Mouse (Mus musculus): ENCODE data around the gene Ehd3. TPM values are rescaled to one million over a fixed set of nuclear protein-coding genes. Genes with fewer than 3 reads are reported as not detected.
A peak's percentile ranks its signal among the peaks of the same experiment; 100 is the strongest.

Ehd3 gene
- total and polyA plus RNA-seq, 2 experiments from 2014 or later: 27.6 to 46.5 TPM

DNA sequence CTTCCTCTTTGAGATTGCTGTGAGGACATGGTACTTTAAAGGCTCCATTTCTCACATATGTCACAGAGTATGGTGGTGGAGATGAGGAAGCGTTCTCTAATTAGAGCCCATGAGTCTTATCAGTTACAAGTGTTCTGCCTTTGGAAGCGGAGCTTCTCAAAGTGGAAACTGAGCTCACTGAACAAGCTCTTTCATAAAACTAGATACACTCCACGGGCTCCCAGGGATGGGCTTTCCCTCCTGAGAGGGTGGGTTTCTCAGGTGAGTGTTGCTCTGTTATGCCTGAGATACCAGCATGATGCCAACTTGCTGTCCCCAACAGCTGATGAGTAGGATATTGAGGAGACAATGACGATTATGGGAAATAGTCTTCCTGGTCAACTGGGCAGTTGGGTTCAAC is 6.2 kb upstream of the Ehd3 start:
- H3K9ac ChIP-seq (replicated peaks; ENCODE audit: low read length, poor library complexity, severe bottlenecking): no peak overlapping the region
- H3K4me1 ChIP-seq (ENCODE audit: insufficient read depth, low read length): no peaks in the 10 kb centered on the region
- no peak overlapping the region for H3K27ac ChIP-seq (ENCODE audit: low read depth, low read length)
- H3K4me2 ChIP-seq (ENCODE audit: low read depth, low read length, poor library complexity, severe bottlenecking): no peak overlapping the region
- DNase-seq (ENCODE audit: low spot score) (no peak), ATAC-seq (ENCODE audit: low FRiP score) (no peak)
- TF ChIP-seq CTCF (IDR thresholded peaks at IDR 0.05): no peak
- H3K4me3 ChIP-seq (ENCODE audit: low read depth, low read length): no peak overlapping the region
- H3K9me3 ChIP-seq (ENCODE audit: low read length): no peaks in the 10 kb centered on the region
- H3K27me3 ChIP-seq (ENCODE audit: insufficient read depth, low read length): no peaks in the 10 kb centered on the region
- WGBS: 83% methylated on average over 4 of the region's 4 CpGs
- H3K36me3 ChIP-seq (ENCODE audit: insufficient read depth, low read length): no peaks in the 10 kb centered on the region

DNA sequence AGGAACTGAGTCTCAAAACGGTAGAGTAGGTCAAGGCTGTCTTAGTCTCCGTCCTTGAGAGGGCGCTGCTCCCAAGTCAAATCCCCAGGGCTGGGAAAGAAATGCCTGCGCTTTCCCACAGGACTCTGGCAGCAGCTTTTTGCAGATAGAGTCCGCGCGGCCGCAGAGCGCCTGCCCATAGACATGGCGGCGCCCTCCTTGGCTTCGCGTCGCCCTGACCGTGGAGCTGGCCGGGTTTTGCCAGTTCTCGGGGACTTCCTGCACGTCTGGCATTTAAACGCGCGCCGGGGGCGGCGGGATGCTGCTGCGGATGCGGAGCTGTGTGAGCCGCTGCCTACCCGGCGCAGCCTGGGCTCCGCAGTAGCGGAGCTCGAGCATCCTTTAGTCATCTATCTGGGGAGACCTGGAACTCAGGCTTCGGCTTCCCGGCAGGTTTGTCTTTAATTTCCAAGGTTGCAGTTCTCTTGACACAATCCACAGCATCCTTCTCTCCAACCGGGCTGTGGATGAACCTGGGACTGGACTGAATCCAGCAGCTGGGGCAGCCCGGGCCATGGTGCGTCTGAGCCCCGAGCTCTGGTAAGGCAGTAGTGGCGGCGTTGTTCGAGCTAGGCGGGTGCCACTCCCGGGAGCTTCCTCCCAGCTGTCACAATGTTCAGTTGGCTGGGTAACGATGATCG is 798 bp downstream of the Ehd3 start:
- peak; percentile 80 for TF ChIP-seq CTCF (IDR thresholded peaks at IDR 0.05)
- H3K36me3 ChIP-seq (ENCODE audit: insufficient read depth, low read length): no peaks in the 10 kb centered on the region
- H3K4me2 ChIP-seq (ENCODE audit: low read depth, low read length, poor library complexity, severe bottlenecking): peak overlapping the region; percentile 78
- H3K27me3 ChIP-seq (ENCODE audit: insufficient read depth, low read length): no peaks in the 10 kb centered on the region
- peak overlapping the region; percentile 76 for H3K9ac ChIP-seq (replicated peaks; ENCODE audit: low read length, poor library complexity, severe bottlenecking)
- peak overlapping the region; percentile 83 for H3K27ac ChIP-seq (ENCODE audit: low read depth, low read length)
- under 1% methylated on average over 45 of the region's 45 CpGs for WGBS
- no peaks in the 10 kb centered on the region for H3K9me3 ChIP-seq (ENCODE audit: low read length)
- H3K4me3 ChIP-seq (ENCODE audit: low read depth, low read length): peak overlapping the region; percentile 78
- DNase-seq (ENCODE audit: low spot score): peak; percentile 97
- ATAC-seq (ENCODE audit: low FRiP score): peak; percentile 94
- peaks cover 8% of the 10 kb centered on the region for H3K4me1 ChIP-seq (ENCODE audit: insufficient read depth, low read length)

DNA sequence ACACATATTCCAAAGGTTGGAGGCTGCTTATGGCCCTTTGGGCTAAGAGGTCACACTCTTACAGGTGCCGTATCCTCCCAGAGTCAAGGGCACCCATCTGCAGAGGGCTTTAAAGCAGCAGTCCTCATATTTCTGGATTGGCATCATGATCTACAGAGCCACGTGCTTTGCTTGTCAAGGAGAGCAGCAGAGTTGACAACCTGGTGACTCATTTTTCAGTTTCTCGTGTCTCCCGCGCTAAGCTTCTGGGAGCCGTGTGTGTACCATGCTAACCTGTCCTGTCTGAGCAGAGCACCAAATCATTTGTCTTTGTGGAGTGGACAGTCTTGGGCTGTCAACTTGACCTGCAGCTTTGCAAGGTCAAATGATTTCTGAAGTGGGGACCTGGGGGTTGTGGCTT is 2.4 kb downstream of the Ehd3 start:
- Histone ChIP-seq H3K4me1 (ENCODE audit: insufficient read depth, low read length) (peaks cover 8% of the 10 kb centered on the region), H3K36me3 (ENCODE audit: insufficient read depth, low read length) (no peaks in the 10 kb centered on the region), H3K4me3 (ENCODE audit: low read depth, low read length) (peak overlapping the region; percentile 78), H3K27ac (ENCODE audit: low read depth, low read length) (no peak overlapping the region), H3K27me3 (ENCODE audit: insufficient read depth, low read length) (no peaks in the 10 kb centered on the region), H3K4me2 (ENCODE audit: low read depth, low read length, poor library complexity, severe bottlenecking) (peak overlapping the region; percentile 78), H3K9me3 (ENCODE audit: low read length) (no peaks in the 10 kb centered on the region), H3K9ac (replicated peaks; ENCODE audit: low read length, poor library complexity, severe bottlenecking) (no peak overlapping the region; the same call in 1 of the 2 replicates)
- DNase-seq (ENCODE audit: low spot score) (no peak), ATAC-seq (ENCODE audit: low FRiP score) (no peak)
- 88% methylated on average over 6 of the region's 6 CpGs for WGBS
- no peak for TF ChIP-seq CTCF (IDR thresholded peaks at IDR 0.05)

DNA sequence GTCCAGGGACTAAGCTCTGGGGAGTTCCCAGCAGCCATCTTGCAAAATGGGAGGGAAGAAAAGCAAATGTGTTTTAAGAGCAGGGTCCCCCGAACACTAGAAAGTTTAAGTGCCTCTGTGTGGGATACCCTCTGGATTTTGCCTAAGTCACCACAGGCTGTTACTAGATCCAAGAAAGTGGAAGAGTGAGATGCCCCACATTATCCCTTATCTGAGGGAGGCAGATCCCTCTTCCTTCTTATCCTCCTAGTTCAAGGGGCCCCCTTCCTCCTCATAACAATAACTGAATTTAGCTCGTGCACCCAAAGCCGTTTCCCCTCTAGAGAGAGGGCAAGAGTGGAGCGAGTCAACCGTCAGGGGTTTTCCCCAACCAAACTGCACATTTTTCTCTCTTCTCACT is 3.3 kb downstream of the Ehd3 start:
- Histone ChIP-seq H3K27me3 (ENCODE audit: insufficient read depth, low read length) (no peaks in the 10 kb centered on the region), H3K4me2 (ENCODE audit: low read depth, low read length, poor library complexity, severe bottlenecking) (no peak overlapping the region), H3K27ac (ENCODE audit: low read depth, low read length) (no peak overlapping the region), H3K9me3 (ENCODE audit: low read length) (no peaks in the 10 kb centered on the region), H3K9ac (replicated peaks; ENCODE audit: low read length, poor library complexity, severe bottlenecking) (no peak overlapping the region), H3K36me3 (ENCODE audit: insufficient read depth, low read length) (no peaks in the 10 kb centered on the region), H3K4me3 (ENCODE audit: low read depth, low read length) (no peak overlapping the region), H3K4me1 (ENCODE audit: insufficient read depth, low read length) (peaks cover 8% of the 10 kb centered on the region)
- 87% methylated on average over 5 of the region's 5 CpGs for WGBS
- no peak for DNase-seq (ENCODE audit: low spot score)
- ATAC-seq (ENCODE audit: low FRiP score): no peak
- no peak for TF ChIP-seq CTCF (IDR thresholded peaks at IDR 0.05)

DNA sequence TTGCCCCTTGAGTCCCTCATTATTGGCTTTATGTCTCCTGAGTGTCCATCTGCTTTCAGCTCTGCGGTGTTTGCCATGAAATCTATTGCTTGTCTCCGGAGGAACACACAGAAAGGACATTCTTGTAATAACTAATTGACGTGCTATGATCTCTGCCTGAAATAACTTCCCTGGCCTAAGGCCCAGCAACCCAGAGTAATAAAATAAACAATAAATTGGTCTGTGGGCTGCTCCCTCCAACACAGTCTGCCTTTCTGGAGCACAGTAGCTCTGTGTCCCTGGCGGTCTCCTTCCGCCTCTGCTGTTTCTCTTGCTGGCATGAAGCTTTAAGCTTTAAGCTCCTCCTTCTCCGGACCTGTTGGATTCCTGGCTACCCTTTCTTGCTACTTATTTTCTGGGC is 4.5 kb downstream of the Ehd3 start:
- H3K27ac ChIP-seq (ENCODE audit: low read depth, low read length): no peak overlapping the region
- no peaks in the 10 kb centered on the region for H3K9me3 ChIP-seq (ENCODE audit: low read length)
- peaks cover 8% of the 10 kb centered on the region for H3K4me1 ChIP-seq (ENCODE audit: insufficient read depth, low read length)
- H3K4me3 ChIP-seq (ENCODE audit: low read depth, low read length): no peak overlapping the region
- no peak overlapping the region for H3K4me2 ChIP-seq (ENCODE audit: low read depth, low read length, poor library complexity, severe bottlenecking)
- H3K9ac ChIP-seq (replicated peaks; ENCODE audit: low read length, poor library complexity, severe bottlenecking): no peak overlapping the region
- DNase-seq (ENCODE audit: low spot score): no peak
- 76% methylated on average over 6 of the region's 6 CpGs for WGBS
- no peaks in the 10 kb centered on the region for H3K27me3 ChIP-seq (ENCODE audit: insufficient read depth, low read length)
- no peak for TF ChIP-seq CTCF (IDR thresholded peaks at IDR 0.05)
- H3K36me3 ChIP-seq (ENCODE audit: insufficient read depth, low read length): no peaks in the 10 kb centered on the region
- no peak for ATAC-seq (ENCODE audit: low FRiP score)

DNA sequence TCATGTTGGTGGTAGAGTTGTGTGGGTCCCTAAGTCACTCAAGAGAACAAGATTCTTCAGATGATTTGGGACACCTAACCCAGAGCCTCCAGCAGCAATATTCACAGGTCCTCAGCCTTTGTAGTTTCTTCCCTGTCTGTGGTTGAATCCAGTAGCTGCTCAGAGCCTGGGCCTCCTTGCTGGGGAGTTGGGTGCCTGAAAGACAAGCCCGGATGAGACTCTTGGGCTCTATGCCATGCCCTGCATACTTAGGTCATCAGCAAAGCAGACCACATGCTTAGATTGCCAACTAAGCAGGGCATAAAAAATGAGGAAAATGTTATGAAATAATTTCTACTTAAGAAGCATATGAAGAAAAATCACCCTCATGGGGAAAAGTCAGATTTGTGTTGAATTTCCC is 6.9 kb downstream of the Ehd3 start:
- Histone ChIP-seq H3K4me3 (ENCODE audit: low read depth, low read length) (no peak overlapping the region), H3K27ac (ENCODE audit: low read depth, low read length) (no peak overlapping the region), H3K4me1 (ENCODE audit: insufficient read depth, low read length) (peaks cover 8% of the 10 kb centered on the region), H3K9me3 (ENCODE audit: low read length) (no peaks in the 10 kb centered on the region), H3K9ac (replicated peaks; ENCODE audit: low read length, poor library complexity, severe bottlenecking) (no peak overlapping the region), H3K27me3 (ENCODE audit: insufficient read depth, low read length) (no peaks in the 10 kb centered on the region), H3K36me3 (ENCODE audit: insufficient read depth, low read length) (no peaks in the 10 kb centered on the region), H3K4me2 (ENCODE audit: low read depth, low read length, poor library complexity, severe bottlenecking) (no peak overlapping the region)
- ATAC-seq (ENCODE audit: low FRiP score) (no peak), DNase-seq (ENCODE audit: low spot score) (no peak)
- 76% methylated on average over 1 of the region's 1 CpGs for WGBS
- TF ChIP-seq CTCF (IDR thresholded peaks at IDR 0.05): no peak
